Mouse (Mus musculus) layer of hippocampus, adult 2 months (tissue): ENCODE results near the gene Vgll4. TPM values are rescaled to one million over a fixed set of nuclear protein-coding genes. Genes with fewer than 3 reads are reported as not detected.

Experiments
- DNase-seq, 2 experiments: peaks; one replicate each; pipeline ENCODE4 v3.0.0; 2022; ENCODE audit warnings: low spot score in 2 of 2
- H3K27ac ChIP-seq: fragments of 200-600 bp; 2 replicates; pipeline ENCODE4 v1.8.1; 2022
- H3K4me3 ChIP-seq: fragments of 200-600 bp; 2 replicates; pipeline ENCODE4 v1.8.1; 2022; ENCODE audit warnings: mild to moderate bottlenecking
- CTCF ChIP-seq: fragments of 200-600 bp; conservative IDR thresholded peaks from 2 replicates; pipeline ENCODE4 v1.8.1; 2022; ENCODE audit warnings: antibody characterized with exemption, mild to moderate bottlenecking, moderate library complexity
- long read RNA-seq, 2 experiments: library from polyadenylated mRNA; stranded (forward); transcript quantifications; one replicate each; pipeline ENCODE4 v2.0.0; 2021; ENCODE audit warnings: borderline mapping rate in 2 of 2
- total RNA-seq, 2 experiments: library from RNA; stranded (reverse); gene quantifications; 2 replicates each; pipeline ENCODE4 v1.2.3; 2021

Gene Vgll4
- 10 to 100 TPM; 44.2 to 44.8 TPM for total RNA-seq
- long read RNA-seq, experiment 1, partial matches to known transcripts = 0 of 8 reads
- long read RNA-seq, experiment 1, other reads (novel, unspliced or antisense) = 7 of 8 reads
- long read RNA-seq, experiment 2, partial matches to known transcripts = 0 of 14 reads
- long read RNA-seq, experiment 2, other reads (novel, unspliced or antisense) = 13 of 14 reads

DNA sequence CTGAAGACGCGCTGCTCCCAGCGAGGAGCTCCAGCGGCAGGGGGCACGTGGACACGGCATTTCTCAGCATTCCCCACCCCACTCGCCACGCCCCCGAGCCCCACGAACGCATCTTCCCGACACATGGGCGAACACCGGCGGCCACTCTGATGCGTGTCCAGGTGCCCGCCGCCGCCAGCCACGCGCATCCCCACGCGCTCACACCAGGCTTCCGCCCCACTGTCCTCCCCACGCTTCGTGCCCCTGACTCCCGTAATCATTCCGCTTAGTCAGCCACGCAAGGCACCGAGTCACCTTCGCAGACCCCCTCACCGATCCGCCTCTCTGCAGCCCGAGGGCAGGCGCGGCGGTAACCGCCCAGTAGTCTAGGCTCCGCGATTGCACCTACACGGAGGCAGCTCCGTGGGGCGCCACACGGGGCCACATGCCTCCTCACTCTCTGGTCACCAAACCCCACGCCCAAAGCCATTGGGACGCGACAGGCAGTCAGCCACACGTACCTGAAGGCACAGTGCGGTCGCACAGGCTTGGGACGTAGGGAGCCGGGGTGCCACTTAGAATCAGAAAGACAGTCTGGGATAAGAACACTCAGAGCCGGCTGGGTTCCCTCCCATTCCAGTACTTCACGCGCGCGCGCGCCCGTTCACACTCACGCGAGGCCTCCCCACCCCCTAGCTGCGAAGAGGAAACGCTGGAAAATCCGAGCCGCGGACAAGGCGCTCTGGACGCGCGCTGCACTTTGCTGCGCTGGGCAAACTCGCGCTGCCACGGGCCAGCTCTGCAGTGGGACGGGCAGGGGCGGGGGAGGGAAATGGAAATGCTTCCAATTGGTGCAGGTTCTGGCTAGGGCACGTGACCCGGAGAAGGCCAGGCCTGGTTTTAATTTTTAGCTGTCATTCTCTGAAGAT, at the start of gene Vgll4:
Vgll4 (minus strand) TSS at position 782 of the 908 bp plus-strand sequence.
- DNase-seq = peak; percentile 45 to 67
- peak; percentile 42 for TF ChIP-seq CTCF
- Histone ChIP-seq H3K27ac (peak within 1 kb of the TSS; percentile 94), H3K4me3 (peak within 1 kb of the TSS; percentile 63)

DNA sequence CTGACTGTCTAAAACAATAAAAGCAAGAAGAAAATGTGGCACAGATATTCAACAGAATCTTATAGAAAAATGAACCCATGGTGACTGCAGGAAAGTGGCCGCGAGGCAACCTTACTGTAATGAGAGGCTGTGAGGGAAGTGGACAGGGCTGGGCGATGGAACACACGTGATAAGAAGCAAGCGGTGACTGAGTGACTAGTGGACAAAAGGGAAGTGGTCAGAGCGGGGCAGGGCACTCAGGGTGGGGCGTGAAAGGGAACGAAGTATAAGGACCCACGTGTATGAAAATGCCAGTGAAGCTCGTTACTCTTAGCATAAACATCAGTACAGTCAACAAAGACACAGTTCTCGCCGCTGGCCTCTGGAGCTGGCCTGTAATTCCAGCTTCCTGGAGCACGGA, 45.7 kb upstream of the Vgll4 start:
- no peak for DNase-seq
- Histone ChIP-seq H3K27ac (no peak overlapping the region), H3K4me3 (no peak overlapping the region)
- no peak for TF ChIP-seq CTCF

DNA sequence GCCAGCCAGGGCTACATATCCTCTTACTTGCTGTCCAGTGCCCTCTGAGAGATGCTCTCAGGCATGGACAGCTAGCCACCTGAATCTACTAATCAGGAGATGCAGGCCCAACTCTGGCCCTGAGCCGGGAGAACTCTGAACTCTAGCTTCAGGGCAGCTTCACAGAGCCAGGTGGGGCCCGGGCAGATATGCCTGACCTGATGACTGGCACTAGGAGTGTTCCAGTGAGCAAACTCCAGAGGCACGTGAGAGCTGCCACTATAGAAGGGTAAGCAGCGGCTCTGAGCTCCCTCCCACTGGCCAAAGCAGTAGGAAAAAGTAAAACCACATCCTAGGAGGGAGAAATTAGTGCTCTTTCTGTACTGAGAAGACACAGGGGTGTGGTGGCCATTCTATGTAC, 43.8 kb upstream of the Vgll4 start:
- H3K27ac ChIP-seq = no peak overlapping the region
- no peak overlapping the region for H3K4me3 ChIP-seq
- TF ChIP-seq CTCF = no peak
- no peak for DNase-seq

DNA sequence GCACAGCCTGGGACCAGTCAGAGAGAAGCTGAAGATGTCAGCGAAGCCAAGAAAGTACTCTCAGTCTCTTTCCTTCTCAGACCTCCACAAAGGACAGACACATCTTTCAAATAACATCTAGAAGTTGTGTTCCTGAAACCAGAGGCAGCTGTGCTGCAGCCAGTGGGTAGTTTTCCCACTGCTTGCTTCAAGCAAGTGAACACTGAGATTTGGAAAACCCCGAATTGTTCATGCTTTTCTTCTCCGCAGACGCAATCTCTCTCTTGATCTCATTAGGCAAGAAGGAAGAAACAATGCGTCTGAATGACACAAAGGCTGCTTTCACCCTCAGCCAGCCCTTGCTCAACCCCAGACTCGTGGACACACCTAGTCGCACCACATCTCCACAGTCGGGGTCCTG, 42.0 kb upstream of the Vgll4 start:
- no peak overlapping the region for H3K27ac ChIP-seq
- H3K4me3 ChIP-seq = no peak overlapping the region
- TF ChIP-seq CTCF = no peak
- no peak for DNase-seq

DNA sequence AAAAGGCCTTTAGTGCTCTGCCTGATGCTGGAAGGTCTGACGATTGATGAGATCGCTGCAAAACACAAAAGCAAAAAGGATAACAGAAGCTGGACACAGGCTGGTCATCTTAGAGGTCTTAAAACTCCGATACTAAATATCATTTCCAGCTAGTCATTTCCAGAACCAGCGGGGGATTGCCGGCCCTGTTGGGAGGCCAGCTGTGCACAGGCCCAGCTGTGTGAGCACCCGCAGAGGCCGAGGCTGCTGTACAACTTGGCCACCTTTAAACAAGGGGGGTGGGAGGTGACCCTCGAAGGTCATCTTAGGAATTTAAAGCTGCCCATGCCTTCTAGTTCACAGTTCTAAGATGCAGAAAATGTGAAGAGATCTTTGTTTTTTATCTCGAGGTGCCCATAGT, 41.0 kb upstream of the Vgll4 start:
- no peak overlapping the region for H3K27ac ChIP-seq
- no peak for DNase-seq
- TF ChIP-seq CTCF = no peak
- no peak overlapping the region for H3K4me3 ChIP-seq

DNA sequence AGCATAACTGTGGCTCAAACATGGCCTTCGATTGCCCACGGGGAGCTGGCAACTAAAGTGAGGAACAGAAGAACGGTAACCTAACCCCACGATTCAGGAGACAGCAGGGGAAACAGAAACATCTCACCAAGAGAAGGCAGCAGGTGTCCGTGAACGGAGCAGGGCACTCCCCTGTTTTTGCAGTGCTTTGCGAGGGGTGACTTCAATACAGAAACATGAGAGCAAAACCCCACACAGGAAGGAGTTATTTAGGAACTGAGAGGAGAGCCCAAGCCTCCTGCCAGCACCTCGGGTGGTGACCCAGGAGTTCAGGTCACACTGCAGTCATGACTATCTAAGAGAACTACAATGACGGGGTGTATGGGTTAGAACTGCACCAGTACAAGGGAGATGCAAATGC, 40.5 kb upstream of the Vgll4 start:
- no peak overlapping the region for H3K27ac ChIP-seq
- DNase-seq = no peak
- no peak overlapping the region for H3K4me3 ChIP-seq
- TF ChIP-seq CTCF = no peak

DNA sequence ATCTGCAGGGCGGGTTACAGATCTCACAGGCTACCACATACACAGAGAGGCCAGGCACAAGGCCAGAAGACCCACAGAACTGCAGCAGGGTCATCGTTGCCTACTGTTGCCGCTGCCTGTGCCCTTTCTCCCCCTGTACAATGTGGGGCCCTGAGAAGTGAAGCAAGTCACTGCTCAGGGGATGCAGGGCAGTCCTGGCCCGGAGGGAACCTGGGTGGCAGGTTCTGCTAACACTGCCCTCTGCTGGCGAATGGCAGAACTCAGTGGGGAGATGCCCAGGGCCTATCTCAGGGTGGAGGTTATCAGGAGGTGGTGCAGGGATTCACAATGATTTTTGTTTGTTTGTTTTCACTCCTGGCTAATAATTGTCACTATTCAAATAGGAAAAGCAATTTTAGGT, 37.9 kb upstream of the Vgll4 start:
- TF ChIP-seq CTCF = peak; percentile 98
- Histone ChIP-seq H3K4me3 (no peak overlapping the region), H3K27ac (peak overlapping the region; percentile 29; the same call in 1 of the 2 replicates)
- DNase-seq = peak; percentile 58 to 84

DNA sequence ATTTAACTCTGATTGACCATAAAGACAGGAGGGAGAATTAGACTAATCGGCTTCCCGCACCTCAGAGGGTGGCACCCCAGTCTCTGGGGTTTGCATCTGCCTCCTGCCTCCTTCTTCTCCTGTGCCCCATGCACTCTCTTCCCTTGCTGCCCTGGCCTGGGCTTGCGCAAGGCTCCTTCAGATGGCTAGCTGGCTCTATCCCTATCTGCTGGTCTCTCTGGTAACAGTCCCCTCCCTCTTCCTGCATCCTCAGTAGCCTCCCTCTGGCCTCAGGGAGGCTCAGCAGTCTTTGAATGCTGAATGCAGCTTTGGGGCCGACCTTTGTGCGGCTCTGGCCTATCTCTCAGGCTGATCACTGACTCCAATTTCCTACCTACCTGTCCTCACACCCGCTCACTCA, 37.2 kb upstream of the Vgll4 start:
- DNase-seq = no peak
- no peak overlapping the region for H3K4me3 ChIP-seq
- TF ChIP-seq CTCF = no peak
- peak overlapping the region; percentile 29; the same call in 1 of the 2 replicates for H3K27ac ChIP-seq

DNA sequence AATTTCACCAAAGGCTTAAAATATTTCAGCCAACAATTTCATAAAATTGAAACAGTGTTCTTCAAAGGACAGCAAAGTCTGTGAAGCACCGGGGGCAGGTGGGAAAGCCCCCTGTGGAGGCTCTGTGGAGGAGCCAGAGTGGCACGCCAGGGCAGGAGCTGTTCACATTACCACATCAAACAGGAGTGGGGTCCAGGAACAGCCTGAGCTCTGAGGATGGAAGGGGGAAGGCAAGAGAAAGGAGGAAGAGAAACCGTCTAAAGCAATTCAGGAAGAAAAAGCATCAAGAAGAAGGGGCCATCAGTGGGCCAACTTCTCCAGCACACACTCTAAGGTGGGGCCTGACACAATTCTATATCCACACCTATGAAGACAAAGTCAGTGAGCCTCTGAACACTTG, 36.3 kb upstream of the Vgll4 start:
- Histone ChIP-seq H3K27ac (peak overlapping the region; percentile 91), H3K4me3 (no peak overlapping the region)
- TF ChIP-seq CTCF = no peak
- DNase-seq = no peak

DNA sequence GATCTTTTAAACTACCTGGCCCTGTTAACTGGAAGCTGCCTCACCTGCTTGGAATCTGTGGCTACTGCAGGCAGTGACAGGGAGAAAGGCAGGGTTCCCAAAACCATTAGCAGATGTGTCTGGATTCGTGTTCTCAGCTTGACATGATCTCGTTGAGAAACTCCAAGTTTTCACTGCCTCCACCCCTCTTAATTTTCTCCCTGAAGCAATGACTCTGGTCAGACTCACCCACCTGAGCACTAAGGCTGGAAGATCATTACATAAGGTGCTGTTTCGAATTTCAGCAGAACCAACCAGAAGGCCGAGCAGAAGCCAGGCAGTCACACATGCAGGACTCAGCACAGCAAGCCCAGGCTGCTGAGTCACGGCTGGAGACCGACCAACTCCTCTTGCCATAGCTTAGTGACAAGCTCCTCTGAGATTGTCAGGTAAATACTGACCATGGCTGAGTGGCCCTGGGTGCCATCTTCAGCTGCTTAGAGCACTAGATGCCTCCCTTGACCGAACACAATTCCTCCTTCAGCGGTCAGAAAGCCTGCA, 35.6 kb upstream of the Vgll4 start:
- no peak for TF ChIP-seq CTCF
- Histone ChIP-seq H3K4me3 (no peak overlapping the region), H3K27ac (peak overlapping the region; percentile 91)
- DNase-seq = peak; percentile 51 to 52

DNA sequence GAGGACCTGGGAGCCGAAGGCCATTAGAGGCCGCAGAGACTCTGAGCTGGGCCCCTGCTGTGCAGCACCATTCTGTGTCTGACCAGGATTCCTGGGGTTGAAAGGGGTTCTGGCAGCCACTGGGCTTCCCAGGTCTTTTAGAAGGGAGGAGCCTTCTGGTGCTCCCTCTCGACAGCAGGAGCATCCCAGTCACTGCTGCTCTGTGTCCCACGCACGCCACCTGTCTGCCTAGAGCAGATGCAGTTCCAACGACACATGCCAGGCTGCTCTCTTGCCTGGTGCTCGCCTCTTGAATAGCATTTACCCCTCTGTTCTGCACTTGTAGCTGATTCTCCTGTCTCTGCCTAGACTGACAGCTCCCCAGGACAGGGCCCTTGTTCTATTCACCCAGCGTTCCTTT, 34.8 kb upstream of the Vgll4 start:
- H3K27ac ChIP-seq = peak overlapping the region; percentile 91
- no peak; the same call in 1 of the 2 replicates for TF ChIP-seq CTCF

DNA sequence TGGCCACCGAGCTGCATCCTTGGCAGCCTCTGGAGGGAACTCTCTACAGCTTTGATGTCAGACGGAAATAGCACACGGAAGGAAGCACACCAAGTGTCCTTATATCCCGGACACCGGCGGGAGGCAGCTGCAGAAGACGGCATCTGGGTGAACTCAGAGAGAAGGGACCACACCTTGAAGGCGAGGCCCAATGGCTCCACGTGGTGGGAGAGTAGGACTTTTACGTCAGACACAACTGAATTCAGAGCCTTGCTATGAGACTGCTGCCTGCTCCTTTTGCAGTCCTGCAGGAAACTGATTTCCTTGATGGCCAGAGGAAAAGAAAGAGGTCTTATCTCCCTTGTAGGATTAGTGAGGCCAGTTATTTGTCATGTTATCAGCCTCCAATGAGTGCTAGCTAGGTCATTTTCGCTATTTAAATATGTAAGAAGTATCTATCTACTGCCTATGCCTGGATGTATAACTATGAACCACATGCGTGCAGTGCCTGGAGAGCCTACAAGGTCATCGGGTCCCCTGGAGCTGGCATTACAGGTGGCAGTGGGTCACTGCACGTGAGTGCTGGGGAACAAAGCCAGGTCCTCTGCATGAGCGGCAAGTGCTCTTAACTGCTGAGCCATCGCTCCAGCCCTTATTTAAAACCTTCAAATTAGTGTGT, 28.7 kb upstream of the Vgll4 start:
- no peak for TF ChIP-seq CTCF

More for the DNA sequence above, 34.8 kb upstream of the Vgll4 start:
- DNase-seq = peak; percentile 78 to 83
- no peak overlapping the region for H3K4me3 ChIP-seq

DNA sequence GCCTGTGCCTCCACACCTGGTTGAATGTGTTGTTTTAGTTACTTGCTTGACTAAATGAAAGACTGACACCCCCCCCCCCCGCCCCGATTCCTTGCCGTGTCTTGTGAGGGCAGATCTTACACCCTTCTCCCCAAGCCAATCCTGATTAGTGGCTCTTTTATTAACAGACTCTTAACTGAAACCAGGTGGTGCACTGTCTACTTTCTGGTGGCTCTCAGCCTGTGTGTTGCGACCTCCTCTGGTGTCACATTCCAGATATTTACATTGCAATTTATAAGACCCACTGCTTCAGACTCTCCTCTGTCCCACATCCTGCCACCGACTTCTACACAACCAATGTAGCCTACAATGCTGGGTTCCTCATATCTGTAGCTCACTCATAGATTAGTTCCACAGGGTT, 27.7 kb upstream of the Vgll4 start:
- Histone ChIP-seq H3K4me3 (no peak overlapping the region), H3K27ac (no peak overlapping the region)
- DNase-seq = no peak
- TF ChIP-seq CTCF = no peak

More for the DNA sequence above, 28.7 kb upstream of the Vgll4 start:
- no peak for DNase-seq
- Histone ChIP-seq H3K27ac (no peak overlapping the region), H3K4me3 (no peak overlapping the region)
